Mouse (Mus musculus): ENCODE data around the gene Dennd6a. TPM values are rescaled to one million over a fixed set of nuclear protein-coding genes. Genes with fewer than 3 reads are reported as not detected.
A peak's percentile ranks its signal among the peaks of the same experiment; 100 is the strongest.
"Not testable (repeated sequence)": the region's sequence is repeated elsewhere in the genome, so short reads cannot be mapped to it uniquely, and the experiment has no call there.

The Dennd6a gene
- polyA plus RNA-seq, 1 experiment from 2014 or later, result 42.3 TPM

GRCm38 (mm10) chr14:26663851-26664250, 90.2 kb downstream of the Dennd6a start:
- H3K4me2 ChIP-seq (ENCODE audit: low read depth, severe bottlenecking), result no peak overlapping the region
- no peak for DNase-seq (ENCODE audit: low spot score)
- H3K4me1 ChIP-seq (ENCODE audit: control insufficient read depth, insufficient read depth, low read length), result 0 out of 2 replicates have a peak, but pooled peaks cover 3% of the 10 kb centered on the region
- 95% methylated on average over 2 of the region's 2 CpGs for WGBS
- no peak for ATAC-seq (ENCODE audit: insufficient number of reproducible peaks, low FRiP score, low TSS enrichment, low read depth)
- no peak overlapping the region for H3K4me3 ChIP-seq (ENCODE audit: low read depth, low read length)
- no peaks in the 10 kb centered on the region for H3K27me3 ChIP-seq (ENCODE audit: control insufficient read depth, insufficient read depth, low read length)
- no peak overlapping the region for H3K27ac ChIP-seq (replicated peaks; ENCODE audit: low read depth, low read length)
- H3K9me3 ChIP-seq (ENCODE audit: control insufficient read depth, low read length), result no peaks in the 10 kb centered on the region
- peaks cover 5% of the 10 kb centered on the region; the same call in 1 of the 2 replicates for H3K36me3 ChIP-seq (ENCODE audit: control insufficient read depth, insufficient read depth, low read length)
- H3K9ac ChIP-seq (ENCODE audit: low read length), result no peak overlapping the region

GRCm38 (mm10) chr14:26667991-26668370, 94.3 kb downstream of the Dennd6a start:
- Histone ChIP-seq H3K27ac (replicated peaks; ENCODE audit: low read depth, low read length) (no peak overlapping the region), H3K4me2 (ENCODE audit: low read depth, severe bottlenecking) (peak overlapping the region; percentile 91), H3K27me3 (ENCODE audit: control insufficient read depth, insufficient read depth, low read length) (no peaks in the 10 kb centered on the region), H3K4me3 (ENCODE audit: low read depth, low read length) (peak overlapping the region; percentile 96), H3K36me3 (ENCODE audit: control insufficient read depth, insufficient read depth, low read length) (peaks cover 5% of the 10 kb centered on the region; the same call in 1 of the 2 replicates), H3K4me1 (ENCODE audit: control insufficient read depth, insufficient read depth, low read length) (0 out of 2 replicates have a peak, but pooled peaks cover 3% of the 10 kb centered on the region), H3K9me3 (ENCODE audit: control insufficient read depth, low read length) (no peaks in the 10 kb centered on the region), H3K9ac (ENCODE audit: low read length) (peak overlapping the region; percentile 81)
- DNase-seq (ENCODE audit: low spot score), result no peak
- 25% methylated on average over 6 of the region's 6 CpGs for WGBS
- ATAC-seq (ENCODE audit: insufficient number of reproducible peaks, low FRiP score, low TSS enrichment, low read depth), result no peak

GRCm38 (mm10) chr14:26668371-26669291, 95.0 kb downstream of the Dennd6a start:
- no peaks in the 10 kb centered on the region for H3K27me3 ChIP-seq (ENCODE audit: control insufficient read depth, insufficient read depth, low read length)
- H3K4me3 ChIP-seq (ENCODE audit: low read depth, low read length), result peak overlapping the region; percentile 96
- ATAC-seq (ENCODE audit: insufficient number of reproducible peaks, low FRiP score, low TSS enrichment, low read depth) (peak; percentile 31; the same call in 1 of the 2 replicates), DNase-seq (ENCODE audit: low spot score) (peak; percentile 34)
- 0 out of 2 replicates have a peak, but pooled peaks cover 3% of the 10 kb centered on the region for H3K4me1 ChIP-seq (ENCODE audit: control insufficient read depth, insufficient read depth, low read length)
- peak overlapping the region; percentile 77 for H3K27ac ChIP-seq (replicated peaks; ENCODE audit: low read depth, low read length)
- H3K9me3 ChIP-seq (ENCODE audit: control insufficient read depth, low read length), result no peaks in the 10 kb centered on the region
- peak overlapping the region; percentile 81 for H3K9ac ChIP-seq (ENCODE audit: low read length)
- WGBS, result 1% methylated on average over 73 of the region's 73 CpGs
- H3K4me2 ChIP-seq (ENCODE audit: low read depth, severe bottlenecking), result peak overlapping the region; percentile 91
- peaks cover 5% of the 10 kb centered on the region; the same call in 1 of the 2 replicates for H3K36me3 ChIP-seq (ENCODE audit: control insufficient read depth, insufficient read depth, low read length)

- WGBS, result under 1% methylated on average over 70 of the region's 70 CpGs
Measured at GRCm38 (mm10) chr14:26669292-26670073, 95.8 kb downstream of the Dennd6a start, which contains the start of gene Pde12. TSS of gene Pde12 (minus strand) at chr14:26669883.

GRCm38 (mm10) chr14:26670964-26671363, 97.3 kb downstream of the Dennd6a start:
- Histone ChIP-seq H3K4me1 (ENCODE audit: control insufficient read depth, insufficient read depth, low read length) (0 out of 2 replicates have a peak, but pooled peaks cover 3% of the 10 kb centered on the region), H3K27ac (replicated peaks; ENCODE audit: low read depth, low read length) (no peak overlapping the region), H3K36me3 (ENCODE audit: control insufficient read depth, insufficient read depth, low read length) (no peaks in the 10 kb centered on the region), H3K9me3 (ENCODE audit: control insufficient read depth, low read length) (no peaks in the 10 kb centered on the region), H3K4me3 (ENCODE audit: low read depth, low read length) (no peak overlapping the region), H3K4me2 (ENCODE audit: low read depth, severe bottlenecking) (no peak overlapping the region), H3K9ac (ENCODE audit: low read length) (no peak overlapping the region), H3K27me3 (ENCODE audit: control insufficient read depth, insufficient read depth, low read length) (no peaks in the 10 kb centered on the region)
- DNase-seq (ENCODE audit: low spot score) (no peak), ATAC-seq (ENCODE audit: insufficient number of reproducible peaks, low FRiP score, low TSS enrichment, low read depth) (no peak)

More at GRCm38 (mm10) chr14:26669292-26670073, 95.8 kb downstream of the Dennd6a start, which contains the start of gene Pde12:
- H3K9me3 ChIP-seq (ENCODE audit: control insufficient read depth, low read length), result no peaks in the 10 kb centered on the region
- H3K27ac ChIP-seq (replicated peaks; ENCODE audit: low read depth, low read length), result peak within 1 kb of the TSS; percentile 77
- peak within 1 kb of the TSS; percentile 81 for H3K9ac ChIP-seq (ENCODE audit: low read length)
- H3K27me3 ChIP-seq (ENCODE audit: control insufficient read depth, insufficient read depth, low read length), result no peaks in the 10 kb centered on the region
- peak within 1 kb of the TSS; percentile 96 for H3K4me3 ChIP-seq (ENCODE audit: low read depth, low read length)
- ATAC-seq (ENCODE audit: insufficient number of reproducible peaks, low FRiP score, low TSS enrichment, low read depth) (peak; percentile 87; the same call in 1 of the 2 replicates), DNase-seq (ENCODE audit: low spot score) (peak; percentile 89)
- H3K4me1 ChIP-seq (ENCODE audit: control insufficient read depth, insufficient read depth, low read length), result 0 out of 2 replicates have a peak, but pooled peaks cover 3% of the 10 kb centered on the region
- peaks cover 5% of the 10 kb centered on the region; the same call in 1 of the 2 replicates for H3K36me3 ChIP-seq (ENCODE audit: control insufficient read depth, insufficient read depth, low read length)
- H3K4me2 ChIP-seq (ENCODE audit: low read depth, severe bottlenecking), result peak within 1 kb of the TSS; percentile 91

GRCm38 (mm10) chr14:26671870-26672615, 98.4 kb downstream of the Dennd6a start:
- not testable (repeated sequence) for H3K27ac ChIP-seq (replicated peaks; ENCODE audit: low read depth, low read length); H3K9ac ChIP-seq (ENCODE audit: low read length); H3K4me3 ChIP-seq (ENCODE audit: low read depth, low read length); H3K4me1 ChIP-seq (ENCODE audit: control insufficient read depth, insufficient read depth, low read length); DNase-seq (ENCODE audit: low spot score); H3K36me3 ChIP-seq (ENCODE audit: control insufficient read depth, insufficient read depth, low read length); H3K4me2 ChIP-seq (ENCODE audit: low read depth, severe bottlenecking); ATAC-seq (ENCODE audit: insufficient number of reproducible peaks, low FRiP score, low TSS enrichment, low read depth); H3K27me3 ChIP-seq (ENCODE audit: control insufficient read depth, insufficient read depth, low read length); H3K9me3 ChIP-seq (ENCODE audit: control insufficient read depth, low read length)
- WGBS, result 68% methylated on average over 17 of the region's 17 CpGs

- WGBS, result 81% methylated on average over 2 of the region's 2 CpGs
- H3K4me2 ChIP-seq (ENCODE audit: low read depth, severe bottlenecking); H3K36me3 ChIP-seq (ENCODE audit: control insufficient read depth, insufficient read depth, low read length); H3K9ac ChIP-seq (ENCODE audit: low read length); DNase-seq (ENCODE audit: low spot score); H3K9me3 ChIP-seq (ENCODE audit: control insufficient read depth, low read length); H3K4me1 ChIP-seq (ENCODE audit: control insufficient read depth, insufficient read depth, low read length); H3K27me3 ChIP-seq (ENCODE audit: control insufficient read depth, insufficient read depth, low read length); H3K27ac ChIP-seq (replicated peaks; ENCODE audit: low read depth, low read length); ATAC-seq (ENCODE audit: insufficient number of reproducible peaks, low FRiP score, low TSS enrichment, low read depth); H3K4me3 ChIP-seq (ENCODE audit: low read depth, low read length): not testable (repeated sequence)
Measured at GRCm38 (mm10) chr14:26674476-26675169, 101.0 kb downstream of the Dennd6a start.

Measured in limb, embryonic 11.5 days (tissue).